Mouse (Mus musculus) MEL (cell line): ENCODE measurements around the gene Ccdc175. TPM values are rescaled to one million over a fixed set of nuclear protein-coding genes. Genes with fewer than 3 reads are reported as not detected.

Source experiments
- DNase-seq: peaks from one replicate; pipeline ENCODE4 v3.0.0; 2011; ENCODE audit warnings: low read depth, low spot score
- H3K27ac ChIP-seq: 2 replicates; pipeline ENCODE4 v1.5.1; 2012; ENCODE audit warnings: low read depth, mild to moderate bottlenecking, control low read depth, low read length, moderate library complexity; ENCODE audit not compliant: control insufficient read depth
- H3K27me3 ChIP-seq, 2 experiments: fragments of 150-350 bp in 1 of 2; sonication (generic) in 1 of 2; 2 replicates each; pipeline ENCODE4 v1.6.1; 2012; ENCODE audit warnings: low read length in 2 of 2, mild to moderate bottlenecking in 2 of 2, improper control_type of control experiment in 1 of 2, moderate library complexity in 1 of 2; ENCODE audit not compliant: insufficient read depth in 2 of 2, control insufficient read depth in 1 of 2
- H3K36me3 ChIP-seq, 2 experiments: 2 replicates each; pipeline ENCODE4 v1.6.1; 2012 to 2014; ENCODE audit warnings: low read length in 2 of 2, improper control_type of control experiment in 1 of 2, inconsistent platforms in 1 of 2, mild to moderate bottlenecking in 1 of 2; ENCODE audit not compliant: insufficient read depth in 2 of 2, control insufficient read depth in 1 of 2
- H3K4me1 ChIP-seq, 2 experiments: fragments of 150-350 bp in 1 of 2; sonication (generic) in 1 of 2; 2 replicates each; pipeline ENCODE4 v1.6.1; 2012; ENCODE audit warnings: low read length in 2 of 2, improper control_type of control experiment in 1 of 2, mild to moderate bottlenecking in 1 of 2; ENCODE audit not compliant: insufficient read depth in 2 of 2, control insufficient read depth in 1 of 2
- H3K4me3 ChIP-seq, 2 experiments: fragments of 150-350 bp in 1 of 2; sonication (generic) in 1 of 2; 2 replicates each; pipeline ENCODE4 v1.5.1; 2012; ENCODE audit warnings: low read depth in 2 of 2, low read length in 2 of 2, mild to moderate bottlenecking in 2 of 2, moderate library complexity in 2 of 2, control low read depth in 1 of 2, improper control_type of control experiment in 1 of 2; ENCODE audit not compliant: control insufficient read depth in 1 of 2, insufficient read depth in 1 of 2
- H3K79me2 ChIP-seq: 2 replicates; pipeline ENCODE4 v1.6.1; 2012; ENCODE audit warnings: mild to moderate bottlenecking, low read length, moderate library complexity; ENCODE audit not compliant: control insufficient read depth, poor library complexity, insufficient read depth
- H3K9ac ChIP-seq: 2 replicates; pipeline ENCODE4 v1.6.1; 2012; ENCODE audit warnings: low read depth, mild to moderate bottlenecking, control low read depth, low read length, moderate library complexity; ENCODE audit not compliant: control insufficient read depth, poor library complexity, severe bottlenecking
- H3K9me3 ChIP-seq: fragments of 150-350 bp; sonication (generic); replicated peaks from 2 replicates; pipeline ENCODE4 v1.6.1; 2012; ENCODE audit warnings: mild to moderate bottlenecking, low read length, improper control_type of control experiment, moderate library complexity; ENCODE audit not compliant: insufficient read depth
- BHLHE40 ChIP-seq: IDR thresholded peaks from 2 replicates; pipeline ENCODE4 v1.6.1; 2012; ENCODE audit warnings: low read depth, mild to moderate bottlenecking, inconsistent platforms, low read length, improper control_type of control experiment, borderline replicate concordance
- CHD1 ChIP-seq: IDR thresholded peaks from 2 replicates; pipeline ENCODE4 v1.6.1; 2012; ENCODE audit warnings: low read depth, mild to moderate bottlenecking, inconsistent platforms, low read length, improper control_type of control experiment
- CHD2 ChIP-seq: IDR thresholded peaks from 2 replicates; pipeline ENCODE4 v1.6.1; 2011; ENCODE audit warnings: low read length, improper control_type of control experiment
- CTCF ChIP-seq, 3 experiments: IDR thresholded peaks in 2 of 3; conservative IDR thresholded peaks in 1 of 3; 2 replicates each; pipeline ENCODE4 v1.5.1; 2011 to 2012; ENCODE audit warnings: low read length in 3 of 3, low read depth in 2 of 3, mild to moderate bottlenecking in 2 of 3, improper control_type of control experiment in 1 of 3, inconsistent platforms in 1 of 3, mixed read lengths in 1 of 3, moderate library complexity in 1 of 3; ENCODE audit not compliant: control insufficient read depth in 1 of 3, insufficient read depth in 1 of 3, poor library complexity in 1 of 3, severe bottlenecking in 1 of 3
- ELF1 ChIP-seq: IDR thresholded peaks from 2 replicates; pipeline ENCODE4 v1.6.1; 2014; ENCODE audit warnings: low read depth, mild to moderate bottlenecking, inconsistent platforms, low read length, improper control_type of control experiment, moderate library complexity
- GABPA ChIP-seq: IDR thresholded peaks from 2 replicates; pipeline ENCODE4 v1.6.1; 2012; ENCODE audit warnings: low read depth, mild to moderate bottlenecking, inconsistent platforms, low read length, improper control_type of control experiment, moderate library complexity
- GATA1 ChIP-seq: IDR thresholded peaks from 2 replicates; pipeline ENCODE4 v1.6.1; 2011; ENCODE audit warnings: low read depth, low read length, improper control_type of control experiment
- KAT2A ChIP-seq: conservative IDR thresholded peaks from 2 replicates; pipeline ENCODE4 v1.6.1; 2012; ENCODE audit warnings: low read depth, low read length, improper control_type of control experiment, inconsistent platforms
- MAFK ChIP-seq: IDR thresholded peaks from 2 replicates; pipeline ENCODE4 v1.6.1; 2011; ENCODE audit warnings: low read depth, mild to moderate bottlenecking, low read length, improper control_type of control experiment, borderline replicate concordance
- MAX ChIP-seq: IDR thresholded peaks from 2 replicates; pipeline ENCODE4 v1.6.1; 2011; ENCODE audit warnings: low read length, improper control_type of control experiment
- MYC ChIP-seq: IDR thresholded peaks from 2 replicates; pipeline ENCODE4 v1.6.1; 2011; ENCODE audit warnings: low read depth, mild to moderate bottlenecking, low read length, improper control_type of control experiment, moderate library complexity
- NELFE ChIP-seq: IDR thresholded peaks from 2 replicates; pipeline ENCODE4 v1.6.1; 2011; ENCODE audit warnings: low read depth, low read length, improper control_type of control experiment
- NRF1 ChIP-seq: IDR thresholded peaks from 2 replicates; pipeline ENCODE4 v1.6.1; 2014; ENCODE audit warnings: low read depth, mild to moderate bottlenecking, inconsistent platforms, low read length, improper control_type of control experiment, moderate library complexity; ENCODE audit not compliant: poor library complexity, insufficient read depth, severe bottlenecking
- POLR2A ChIP-seq, 2 experiments: IDR thresholded peaks; 2 replicates each; pipeline ENCODE4 v1.6.1; 2011 to 2012; ENCODE audit warnings: low read length in 2 of 2, mild to moderate bottlenecking in 2 of 2, control low read depth in 1 of 2, improper control_type of control experiment in 1 of 2, low read depth in 1 of 2, moderate library complexity in 1 of 2; ENCODE audit not compliant: control insufficient read depth in 1 of 2, insufficient read depth in 1 of 2, poor library complexity in 1 of 2
- POLR2AphosphoS5 ChIP-seq: IDR thresholded peaks from 2 replicates; pipeline ENCODE4 v1.6.1; 2012; ENCODE audit warnings: low read depth, borderline replicate concordance, mild to moderate bottlenecking, inconsistent platforms, low read length, moderate library complexity, mixed read lengths
- RCOR1 ChIP-seq: IDR thresholded peaks from 2 replicates; pipeline ENCODE4 v1.6.1; 2012; ENCODE audit warnings: low read depth, mild to moderate bottlenecking, inconsistent platforms, low read length, improper control_type of control experiment
- SIN3A ChIP-seq: IDR thresholded peaks from 2 replicates; pipeline ENCODE4 v1.6.1; 2012; ENCODE audit warnings: low read length, improper control_type of control experiment, inconsistent platforms
- SMC3 ChIP-seq: IDR thresholded peaks from 2 replicates; pipeline ENCODE4 v1.6.1; 2011; ENCODE audit warnings: low read depth, low read length, improper control_type of control experiment
- TAL1 ChIP-seq: IDR thresholded peaks from 2 replicates; pipeline ENCODE4 v1.6.1; 2012; ENCODE audit warnings: mild to moderate bottlenecking, inconsistent platforms, low read length, moderate library complexity, mixed read lengths
- TBP ChIP-seq: IDR thresholded peaks from 2 replicates; pipeline ENCODE4 v1.8.0; 2011; ENCODE audit warnings: low read depth, low read length, improper control_type of control experiment
- TCF12 ChIP-seq: IDR thresholded peaks from 2 replicates; pipeline ENCODE4 v1.6.1; 2014; ENCODE audit warnings: low read depth, mild to moderate bottlenecking, inconsistent platforms, low read length, improper control_type of control experiment, moderate library complexity
- UBTF ChIP-seq: IDR thresholded peaks from 2 replicates; pipeline ENCODE4 v1.6.1; 2012; ENCODE audit warnings: low read depth, mild to moderate bottlenecking, inconsistent platforms, low read length, improper control_type of control experiment, moderate library complexity, borderline replicate concordance; ENCODE audit not compliant: insufficient read depth
- ZC3H11A ChIP-seq: IDR thresholded peaks from 2 replicates; pipeline ENCODE4 v1.6.1; 2012; ENCODE audit warnings: low read depth, mild to moderate bottlenecking, inconsistent platforms, low read length, improper control_type of control experiment
- ZKSCAN1 ChIP-seq: IDR thresholded peaks from 2 replicates; pipeline ENCODE4 v1.6.1; 2012; ENCODE audit warnings: low read depth, mild to moderate bottlenecking, inconsistent platforms, low read length, improper control_type of control experiment, moderate library complexity
- ZMIZ1 ChIP-seq: IDR thresholded peaks from 2 replicates; pipeline ENCODE4 v1.6.1; 2012; ENCODE audit warnings: low read depth, mild to moderate bottlenecking, inconsistent platforms, low read length, improper control_type of control experiment, moderate library complexity
- ZNF384 ChIP-seq: IDR thresholded peaks from 2 replicates; pipeline ENCODE4 v1.6.1; 2012; ENCODE audit warnings: low read depth, mild to moderate bottlenecking, inconsistent platforms, low read length, improper control_type of control experiment
- polyA plus RNA-seq, 2 experiments: library from polyadenylated mRNA; stranded (reverse) in 1 of 2; unstranded in 1 of 2; fragments of >175 nt in 1 of 2; fragments of >200 nt in 1 of 2; gene quantifications; 2 replicates each; pipeline versions ENCODE4 v1.2.1 to v1.2.4; 2012; ENCODE audit warnings: low replicate concordance in 2 of 2, low read depth in 1 of 2; ENCODE audit not compliant: insufficient read length in 2 of 2, insufficient read depth in 1 of 2, missing spikeins in 1 of 2
- total RNA-seq: library from RNA; depleted of rRNA; stranded (reverse); fragments of 300-350 nt; gene quantifications from 2 replicates; pipeline ENCODE4 v1.2.3, GENCODE M21; 2012

Ccdc175 gene
- total and polyA plus RNA-seq, 3 experiments = not detected

- no peak for DNase-seq
- TF ChIP-seq RCOR1 (no peak), ZC3H11A (no peak), GABPA (no peak), POLR2AphosphoS5 (no peak), TBP (0 out of 2 replicates have a peak, but pooled peaks have one; percentile 37), SIN3A (peak; percentile 64), ZMIZ1 (no peak), MYC (no peak), ZNF384 (no peak), GATA1 (no peak), CTCF (IDR thresholded peaks at IDR 0.05 in 2 of 3, conservative IDR thresholded peaks at IDR 0.05 in 1 of 3; ENCODE audit: control insufficient read depth in 1 of 3, insufficient read depth in 1 of 3, low read depth in 2 of 3, low read length in 3 of 3, poor library complexity in 1 of 3, severe bottlenecking in 1 of 3) (no peak), POLR2A (IDR thresholded peaks at IDR 0.05; ENCODE audit: control insufficient read depth in 1 of 2, insufficient read depth in 1 of 2, low read depth in 1 of 2, low read length in 2 of 2, poor library complexity in 1 of 2) (peak in 1 of 2 experiments; percentile 26; a peak in 1 of 4 replicates), MAX (peak; percentile 41), CHD2 (no peak), NELFE (peak; percentile 25), UBTF (no peak)
- H3K9ac ChIP-seq = peak overlapping the region; percentile 88
- H3K4me1 ChIP-seq = peaks cover 0 to 2% of the 10 kb centered on the region in 2 experiments; a peak in 1 of 4 replicates
- peaks cover 0 to 6% of the 10 kb centered on the region in 2 experiments; a peak in 2 of 4 replicates for H3K36me3 ChIP-seq
- no peaks in the 10 kb centered on the region for H3K27me3 ChIP-seq
- H3K27ac ChIP-seq = peak overlapping the region; percentile 65
- no peaks in the 10 kb centered on the region for H3K9me3 ChIP-seq
- peak overlapping the region; percentile 93 to 94 for H3K4me3 ChIP-seq
- no peaks in the 10 kb centered on the region; the same call in 1 of the 2 replicates for H3K79me2 ChIP-seq
These were observed 98.5 kb downstream of the Ccdc175 start for GRCm38 (mm10) chr12:72086166-72086825.

GRCm38 (mm10) chr12:72085329-72086165 lies 99.3 kb downstream of the Ccdc175 start, which contains the start of the genes L3hypdh and Jkamp:
Gene L3hypdh (minus strand): TSS chr12:72085439.
Gene Jkamp (plus strand): TSS chr12:72085589.
- peaks cover 0 to 6% of the 10 kb centered on the region in 2 experiments; a peak in 2 of 4 replicates for H3K36me3 ChIP-seq
- peak within 1 kb of the TSS; percentile 93 to 94 for H3K4me3 ChIP-seq
- H3K4me1 ChIP-seq = peaks cover 0 to 2% of the 10 kb centered on the region in 2 experiments; a peak in 1 of 4 replicates
- H3K79me2 ChIP-seq = no peaks in the 10 kb centered on the region; the same call in 1 of the 2 replicates
- H3K9me3 ChIP-seq = no peaks in the 10 kb centered on the region
- DNase-seq = peak; percentile 99
- H3K27me3 ChIP-seq = no peaks in the 10 kb centered on the region
- peak within 1 kb of the TSS; percentile 87 for H3K27ac ChIP-seq
- H3K9ac ChIP-seq = peak within 1 kb of the TSS; percentile 88
- no peak for TF ChIP-seq CTCF (IDR thresholded peaks at IDR 0.05 in 2 of 3, conservative IDR thresholded peaks at IDR 0.05 in 1 of 3; ENCODE audit: control insufficient read depth in 1 of 3, insufficient read depth in 1 of 3, low read depth in 2 of 3, low read length in 3 of 3, poor library complexity in 1 of 3, severe bottlenecking in 1 of 3)
- TF ChIP-seq CHD2 = no peak
- no peak for TF ChIP-seq SMC3
- no peak; the same call in 1 of the 2 replicates for TF ChIP-seq SIN3A
- TF ChIP-seq POLR2A (IDR thresholded peaks at IDR 0.05; ENCODE audit: control insufficient read depth in 1 of 2, insufficient read depth in 1 of 2, low read depth in 1 of 2, low read length in 2 of 2, poor library complexity in 1 of 2) = peak; percentile 54 to 60
- peak; percentile 95 for TF ChIP-seq ELF1
- no peak for TF ChIP-seq UBTF
- no peak for TF ChIP-seq GATA1
- no peak for TF ChIP-seq ZKSCAN1
- 0 out of 2 replicates have a peak, but pooled peaks have one; percentile 20 for TF ChIP-seq TCF12
- TF ChIP-seq CHD1 = no peak
- TF ChIP-seq BHLHE40 = no peak
- TF ChIP-seq TAL1 = no peak
- no peak for TF ChIP-seq ZNF384
- peak; percentile 60; the same call in 1 of the 2 replicates for TF ChIP-seq NELFE
- TF ChIP-seq GABPA = no peak
- TF ChIP-seq MAFK = no peak
- no peak for TF ChIP-seq NRF1
- no peak for TF ChIP-seq KAT2A
- TF ChIP-seq ZC3H11A = no peak
